Mouse (Mus musculus) ES-Bruce4 (cell line): ENCODE results near the gene Snx29.

Experiments
- CTCF ChIP-seq: IDR thresholded peaks from one replicate; pipeline ENCODE4 v1.8.1; 2011; ENCODE audit warnings: low read depth, low read length
- EP300 ChIP-seq: IDR thresholded peaks from 2 replicates; pipeline ENCODE4 v1.6.1; 2011; ENCODE audit warnings: low read depth, low read length; ENCODE audit not compliant: insufficient read depth
- POLR2A ChIP-seq: IDR thresholded peaks from one replicate; pipeline ENCODE4 v1.8.1; 2011; ENCODE audit warnings: low read length; ENCODE audit not compliant: insufficient read depth

- no peak for TF ChIP-seq CTCF
- TF ChIP-seq EP300: no peak
- no peak for TF ChIP-seq POLR2A
These were observed 63.1 kb downstream of the Snx29 start for GRCm38 (mm10) chr16:11385798-11386197.
